Mouse (Mus musculus) hindbrain, postnatal 0 days (tissue): ENCODE measurements around the gene Ttc28. TPM values are rescaled to one million over a fixed set of nuclear protein-coding genes. Genes with fewer than 3 reads are reported as not detected.
A peak's percentile ranks its signal among the peaks of the same experiment; 100 is the strongest.

Experiments
- ATAC-seq: fragments of 200-750 bp; cut with Nextera tagmentation; 2 replicates; pipeline ENCODE4 v1.8.0; 2017; ENCODE audit warnings: mild to moderate bottlenecking, moderate TSS enrichment, moderate library complexity
- DNase-seq: peaks from one replicate; pipeline ENCODE4 v3.0.0-alpha.2; 2015; ENCODE audit warnings: low spot score
- H3K27ac ChIP-seq: fragments of 300-500 bp; sonication (generic); 2 replicates; pipeline ENCODE4 v1.5.1; 2014; ENCODE audit warnings: mild to moderate bottlenecking
- H3K27me3 ChIP-seq: fragments of 300-500 bp; sonication (generic); 2 replicates; pipeline ENCODE4 v1.6.1; 2014; ENCODE audit warnings: low read length, mixed read lengths; ENCODE audit not compliant: insufficient read depth
- H3K36me3 ChIP-seq: fragments of 300-500 bp; sonication (generic); 2 replicates; pipeline ENCODE4 v1.6.1; 2014; ENCODE audit warnings: low read length, mixed read lengths; ENCODE audit not compliant: insufficient read depth
- H3K4me1 ChIP-seq: fragments of 300-500 bp; sonication (generic); 2 replicates; pipeline ENCODE4 v1.6.1; 2014; ENCODE audit warnings: antibody characterized with exemption, low read length, mixed read lengths; ENCODE audit not compliant: insufficient read depth
- H3K4me2 ChIP-seq: fragments of 300-500 bp; sonication (generic); 2 replicates; pipeline ENCODE4 v1.6.1; 2014; ENCODE audit warnings: low read depth, mild to moderate bottlenecking, low read length, moderate library complexity, mixed read lengths
- H3K4me3 ChIP-seq: fragments of 300-500 bp; sonication (generic); 2 replicates; pipeline ENCODE4 v1.5.1; 2014; ENCODE audit warnings: low read length
- H3K9ac ChIP-seq: fragments of 300-500 bp; sonication (generic); replicated peaks from 2 replicates; pipeline ENCODE4 v1.6.1; 2014; ENCODE audit warnings: mild to moderate bottlenecking, low read length, moderate library complexity, mixed read lengths
- H3K9me3 ChIP-seq: fragments of 300-500 bp; sonication (generic); 2 replicates; pipeline ENCODE4 v1.6.1; 2016; ENCODE audit warnings: low read length, mixed read lengths
- CTCF ChIP-seq: IDR thresholded peaks from 2 replicates; pipeline ENCODE4 v1.5.1; 2016; ENCODE audit warnings: antibody characterized with exemption, control low read depth, low read depth
- WGBS: fragments of 180-500 bp; shearing (Covaris S2); extraction: QIAGEN DNeasy Blood & Tissue Kit; methylation state at CpG from one replicate; pipeline ENCODE4 v1.1.7; 2014; 5-methylcytosine and 5-hydroxymethylcytosine counted together
- polyA plus RNA-seq: library from polyadenylated mRNA; unstranded; fragments of >200 nt; fragmentation: Nextera tagmentation; extraction: Ambion mirVana; gene quantifications from 2 replicates; pipeline ENCODE4 v1.2.1, GENCODE M21; 2015
- total RNA-seq: library from RNA; depleted of rRNA; stranded (reverse); fragments of >200 nt; gene quantifications from 2 replicates; pipeline ENCODE4 v1.2.3, GENCODE M21; 2014

Ttc28 gene
- total and polyA plus RNA-seq, 2 experiments from 2014 or later, result 11.1 to 49.8 TPM

DNA sequence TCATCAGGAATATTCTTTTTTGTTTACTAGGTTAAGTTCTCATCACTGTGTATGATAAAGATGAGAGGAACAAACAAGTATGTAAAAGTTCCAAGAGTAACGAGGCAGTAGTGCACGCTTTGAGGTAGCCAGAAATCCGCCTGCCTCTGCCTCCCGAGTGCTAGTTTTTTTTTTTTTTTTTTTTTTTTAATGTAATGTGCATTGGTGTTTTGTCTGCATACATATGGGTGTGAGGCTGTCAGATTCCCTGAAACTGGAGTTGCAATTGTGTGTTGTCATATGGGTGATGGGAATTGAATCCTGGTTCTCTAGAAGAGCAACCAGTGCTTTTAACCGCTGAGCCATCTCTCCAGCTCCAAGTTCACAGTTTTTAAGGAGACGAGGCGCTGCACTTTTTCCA is 561 bp upstream of the Ttc28 start:
- no peaks in the 10 kb centered on the region for H3K27me3 ChIP-seq
- no peaks in the 10 kb centered on the region for H3K9me3 ChIP-seq
- H3K4me2 ChIP-seq, result peak overlapping the region; percentile 96
- WGBS, result 62% methylated on average over 7 of the region's 7 CpGs
- H3K4me3 ChIP-seq, result peak overlapping the region; percentile 83
- H3K9ac ChIP-seq, result peak overlapping the region; percentile 86
- no peak for ATAC-seq
- no peaks in the 10 kb centered on the region for H3K36me3 ChIP-seq
- H3K27ac ChIP-seq, result peak overlapping the region; percentile 84
- no peak for TF ChIP-seq CTCF
- no peak for DNase-seq
- peaks cover 3% of the 10 kb centered on the region; the same call in 1 of the 2 replicates for H3K4me1 ChIP-seq

DNA sequence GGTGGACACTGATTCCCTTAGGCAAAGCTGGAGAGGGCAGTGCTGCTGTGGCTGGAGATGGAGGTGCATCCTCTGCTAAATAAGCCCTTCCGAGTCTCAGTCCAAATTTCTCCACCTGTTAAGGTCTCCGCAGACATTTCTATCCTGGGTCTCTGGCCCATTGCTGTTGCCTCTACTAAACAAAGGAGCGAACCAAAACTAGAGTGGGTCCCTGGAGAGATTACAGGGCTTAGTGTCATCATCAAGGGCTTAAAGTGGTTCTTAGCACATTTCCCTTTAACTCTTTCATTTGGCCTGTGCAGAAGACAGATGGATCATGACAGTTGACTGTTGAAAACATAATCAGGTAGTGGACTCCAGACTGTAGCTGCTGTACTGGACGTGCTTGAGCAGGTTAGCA is 9.0 kb downstream of the Ttc28 start:
- Histone ChIP-seq H3K27me3 (no peaks in the 10 kb centered on the region), H3K27ac (no peak overlapping the region), H3K9ac (no peak overlapping the region), H3K9me3 (no peaks in the 10 kb centered on the region), H3K4me2 (no peak overlapping the region), H3K4me1 (no peaks in the 10 kb centered on the region), H3K4me3 (no peak overlapping the region), H3K36me3 (peaks cover 4% of the 10 kb centered on the region; the same call in 1 of the 2 replicates)
- ATAC-seq (no peak), DNase-seq (peak; percentile 18)
- 74% methylated on average over 4 of the region's 4 CpGs for WGBS
- TF ChIP-seq CTCF, result no peak

DNA sequence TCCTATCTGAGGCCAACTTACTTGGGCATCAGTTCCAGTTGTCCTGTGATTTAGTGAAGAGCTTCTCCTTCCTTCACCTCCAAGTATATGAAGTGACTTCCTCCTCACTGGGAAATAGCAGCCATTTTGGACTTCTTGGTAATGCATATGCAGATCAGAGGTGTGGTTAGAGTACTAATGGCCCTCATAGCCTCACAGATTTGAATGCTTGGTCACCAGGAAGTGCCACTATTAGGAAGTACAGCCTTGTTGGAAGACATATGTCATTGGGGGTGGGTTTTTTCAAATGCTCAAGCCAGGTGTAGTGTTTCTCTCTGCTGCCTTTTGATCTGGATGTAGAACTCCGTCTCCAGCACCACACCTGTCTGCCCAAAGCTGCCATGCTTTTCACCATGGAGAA is 10.3 kb downstream of the Ttc28 start:
- Histone ChIP-seq H3K27me3 (no peaks in the 10 kb centered on the region), H3K36me3 (peaks cover 13% of the 10 kb centered on the region; the same call in 1 of the 2 replicates), H3K9ac (no peak overlapping the region), H3K4me1 (no peaks in the 10 kb centered on the region), H3K9me3 (no peaks in the 10 kb centered on the region), H3K4me2 (no peak overlapping the region), H3K27ac (no peak overlapping the region), H3K4me3 (no peak overlapping the region)
- ATAC-seq (no peak), DNase-seq (no peak)
- WGBS, result 94% methylated on average over 1 of the region's 1 CpGs
- TF ChIP-seq CTCF, result no peak

DNA sequence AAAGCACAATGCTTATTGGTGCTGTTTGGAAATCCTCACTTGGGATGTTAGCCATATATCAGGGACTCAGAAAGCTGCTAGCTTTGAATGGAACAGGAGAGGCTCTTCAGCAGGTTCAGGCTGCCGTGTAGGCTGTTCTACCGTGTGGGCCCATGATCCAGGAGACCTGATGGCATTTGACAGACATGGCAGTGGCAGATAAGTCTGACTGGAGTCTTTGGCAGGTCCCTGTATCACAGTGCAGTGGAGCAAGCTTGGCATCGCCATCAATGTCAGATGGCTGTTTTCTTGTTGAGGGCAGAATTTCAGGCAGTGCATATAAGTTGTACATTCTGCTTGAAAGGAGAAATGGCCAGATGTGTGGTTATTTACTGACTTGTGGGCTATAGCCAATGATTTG is 11.0 kb downstream of the Ttc28 start:
- DNase-seq (no peak), ATAC-seq (no peak)
- no peak for TF ChIP-seq CTCF
- H3K4me2 ChIP-seq, result no peak overlapping the region
- no peaks in the 10 kb centered on the region for H3K27me3 ChIP-seq
- H3K9ac ChIP-seq, result no peak overlapping the region
- H3K27ac ChIP-seq, result no peak overlapping the region
- H3K4me3 ChIP-seq, result no peak overlapping the region
- no peaks in the 10 kb centered on the region for H3K4me1 ChIP-seq
- 97% methylated on average over 3 of the region's 3 CpGs for WGBS
- no peaks in the 10 kb centered on the region for H3K9me3 ChIP-seq
- peaks cover 13% of the 10 kb centered on the region; the same call in 1 of the 2 replicates for H3K36me3 ChIP-seq

DNA sequence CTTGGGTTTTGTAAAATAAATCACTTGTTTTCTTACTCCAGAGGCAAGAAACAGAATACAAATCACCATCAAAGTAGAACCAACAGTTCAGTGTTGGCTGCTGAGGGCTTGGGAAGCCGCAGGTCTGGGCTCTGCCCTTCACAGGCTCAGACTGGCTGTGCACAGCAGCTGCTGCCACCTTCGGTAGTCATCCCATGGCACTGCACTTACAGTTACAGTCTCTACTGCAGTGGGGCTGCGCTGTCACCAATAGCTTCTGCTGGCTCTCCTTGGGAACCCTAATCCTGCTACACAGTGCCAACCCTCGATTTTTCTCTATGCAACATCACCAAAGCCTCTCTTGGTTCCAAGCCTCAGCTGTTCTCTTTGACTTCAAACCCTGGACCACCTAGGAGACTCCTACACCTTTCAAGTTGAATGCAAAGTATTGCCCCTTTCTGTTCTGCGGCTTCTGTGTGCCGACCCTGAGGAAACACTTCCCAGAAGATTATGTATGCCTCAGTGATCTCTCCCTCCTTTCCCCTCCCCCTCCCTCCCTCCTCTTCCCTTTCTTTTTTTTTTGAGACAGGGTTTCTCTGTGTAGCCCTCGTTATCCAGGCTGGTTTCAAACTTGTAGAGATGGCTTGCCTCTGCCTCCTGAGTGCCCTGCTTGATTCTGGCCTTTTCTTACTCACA is 17.6 kb downstream of the Ttc28 start:
- TF ChIP-seq CTCF, result 0 out of 2 replicates have a peak, but pooled peaks have one; percentile 6
- H3K9me3 ChIP-seq, result no peaks in the 10 kb centered on the region
- no peak overlapping the region for H3K9ac ChIP-seq
- no peaks in the 10 kb centered on the region for H3K27me3 ChIP-seq
- WGBS, result 24% methylated on average over 7 of the region's 7 CpGs
- peak overlapping the region; percentile 58; the same call in 1 of the 2 replicates for H3K27ac ChIP-seq
- ATAC-seq (peak; percentile 63; the same call in 1 of the 2 replicates), DNase-seq (peak; percentile 27)
- peaks cover 13% of the 10 kb centered on the region; the same call in 1 of the 2 replicates for H3K36me3 ChIP-seq
- H3K4me2 ChIP-seq, result no peak overlapping the region
- no peak overlapping the region for H3K4me3 ChIP-seq
- no peaks in the 10 kb centered on the region for H3K4me1 ChIP-seq

DNA sequence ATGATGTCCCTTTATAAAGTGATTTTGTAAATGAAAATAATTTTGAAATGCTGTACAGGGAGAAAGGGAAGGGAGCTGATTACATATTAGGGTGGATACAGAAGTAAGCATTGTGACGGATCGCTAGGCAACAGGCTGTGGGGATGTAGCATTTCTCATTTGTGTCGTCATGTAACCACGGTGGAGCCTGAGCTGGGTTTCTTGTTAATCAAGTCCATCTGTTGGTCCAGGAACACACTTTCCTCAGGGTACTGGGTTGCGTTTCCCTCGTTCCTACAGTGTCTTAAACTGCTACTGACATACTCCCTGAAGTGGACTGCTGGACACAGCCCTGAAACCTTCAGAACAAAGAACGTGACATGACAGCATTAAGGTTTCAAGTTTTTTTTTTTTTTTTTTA is 18.6 kb downstream of the Ttc28 start:
- ATAC-seq (no peak), DNase-seq (peak; percentile 30)
- Histone ChIP-seq H3K9ac (no peak overlapping the region), H3K36me3 (peaks cover 9% of the 10 kb centered on the region; the same call in 1 of the 2 replicates), H3K9me3 (no peaks in the 10 kb centered on the region), H3K27me3 (no peaks in the 10 kb centered on the region), H3K4me1 (no peaks in the 10 kb centered on the region), H3K27ac (no peak overlapping the region), H3K4me3 (no peak overlapping the region), H3K4me2 (no peak overlapping the region)
- WGBS, result 39% methylated on average over 7 of the region's 7 CpGs
- TF ChIP-seq CTCF, result no peak

DNA sequence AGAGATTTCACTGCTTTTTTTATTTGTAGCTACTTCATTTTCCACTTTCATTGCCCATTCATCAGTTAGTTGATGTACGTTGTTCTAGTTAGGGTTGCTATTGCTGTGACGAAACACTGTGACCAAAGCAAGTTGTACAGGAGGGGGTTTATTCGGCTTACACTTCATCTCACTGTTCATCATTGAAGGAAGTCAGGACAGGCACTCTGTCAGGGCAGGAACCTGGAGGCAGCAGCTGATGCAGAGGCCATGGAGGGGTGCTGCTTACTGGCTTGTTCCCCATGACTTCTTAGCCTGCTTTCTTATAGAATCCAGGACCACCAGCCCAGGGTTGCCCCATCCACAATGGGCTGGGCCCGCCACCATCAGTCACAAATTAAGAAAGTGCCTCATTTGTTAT is 19.2 kb downstream of the Ttc28 start:
- 82% methylated on average over 4 of the region's 4 CpGs for WGBS
- Histone ChIP-seq H3K27me3 (no peaks in the 10 kb centered on the region), H3K9me3 (no peaks in the 10 kb centered on the region), H3K4me2 (no peak overlapping the region), H3K4me1 (no peaks in the 10 kb centered on the region), H3K4me3 (no peak overlapping the region), H3K36me3 (peaks cover 9% of the 10 kb centered on the region; the same call in 1 of the 2 replicates), H3K27ac (no peak overlapping the region), H3K9ac (no peak overlapping the region)
- no peak for ATAC-seq
- no peak for TF ChIP-seq CTCF
- no peak for DNase-seq
